Mouse (Mus musculus) liver, postnatal 0 days (tissue): ENCODE results near the gene Rgs12. TPM values are rescaled to one million over a fixed set of nuclear protein-coding genes. Genes with fewer than 3 reads are reported as not detected.

Source experiments
- ATAC-seq: fragments of 200-750 bp; cut with Nextera tagmentation; 2 replicates; pipeline ENCODE4 v1.8.0; 2017; ENCODE audit warnings: mild to moderate bottlenecking, moderate library complexity
- DNase-seq: peaks from one replicate; pipeline ENCODE4 v3.0.0-alpha.2; 2016
- H3K27ac ChIP-seq: fragments of 300-500 bp; sonication (generic); 2 replicates; pipeline ENCODE4 v1.5.1; 2014; ENCODE audit warnings: antibody characterized with exemption, moderate library complexity, mild to moderate bottlenecking, low read depth
- H3K27me3 ChIP-seq: fragments of 300-500 bp; sonication (generic); 2 replicates; pipeline ENCODE4 v1.6.1; 2014; ENCODE audit warnings: low read length, control low read depth, mixed read lengths; ENCODE audit not compliant: insufficient read depth
- H3K36me3 ChIP-seq: fragments of 300-500 bp; sonication (generic); replicated peaks from 2 replicates; pipeline ENCODE4 v1.6.1; 2014; ENCODE audit warnings: mild to moderate bottlenecking, control low read depth, low read length, moderate library complexity, mixed read lengths; ENCODE audit not compliant: insufficient read depth
- H3K4me1 ChIP-seq: fragments of 300-500 bp; sonication (generic); 2 replicates; pipeline ENCODE4 v1.6.1; 2014; ENCODE audit warnings: antibody characterized with exemption, mild to moderate bottlenecking, control low read depth; ENCODE audit not compliant: insufficient read depth
- H3K4me2 ChIP-seq: fragments of 300-500 bp; sonication (generic); 2 replicates; pipeline ENCODE4 v1.6.1; 2014; ENCODE audit warnings: low read depth, mild to moderate bottlenecking, low read length, moderate library complexity, mixed read lengths
- H3K4me3 ChIP-seq: fragments of 300-500 bp; sonication (generic); 2 replicates; pipeline ENCODE4 v1.5.1; 2014; ENCODE audit warnings: low read depth, low read length
- H3K9ac ChIP-seq: fragments of 300-500 bp; sonication (generic); replicated peaks from 2 replicates; pipeline ENCODE4 v1.6.1; 2014; ENCODE audit warnings: mild to moderate bottlenecking, moderate library complexity
- H3K9me3 ChIP-seq: fragments of 300-500 bp; sonication (generic); 2 replicates; pipeline ENCODE4 v1.6.1; 2016; ENCODE audit warnings: mild to moderate bottlenecking, control low read depth, low read length, mixed read lengths
- CTCF ChIP-seq: sonication (generic); IDR thresholded peaks from 2 replicates; pipeline ENCODE4 v1.5.1; 2016; ENCODE audit warnings: antibody characterized with exemption, low read depth
- EP300 ChIP-seq: IDR thresholded peaks from 2 replicates; pipeline ENCODE4 v1.6.1; 2016; ENCODE audit warnings: antibody characterized with exemption, low read depth, mild to moderate bottlenecking
- WGBS: fragments of 180-500 bp; shearing (Covaris S2); extraction: QIAGEN DNeasy Blood & Tissue Kit; methylation state at CpG from one replicate; pipeline ENCODE4 v1.1.7; 2014; ENCODE audit not compliant: insufficient replicate concordance; 5-methylcytosine and 5-hydroxymethylcytosine counted together
- microRNA-seq: library from miRNA; unstranded; fragments of <30 nt; microRNA quantifications from one replicate; pipeline ENCODE4, GENCODE M21; 2016
- polyA plus RNA-seq: library from polyadenylated mRNA; unstranded; fragments of >200 nt; fragmentation: Nextera tagmentation; extraction: Ambion mirVana; gene quantifications from 2 replicates; pipeline ENCODE4 v1.2.1, GENCODE M21; 2015

Gene Rgs12
- polyA plus RNA-seq, 1 experiment from 2014 or later = 7.3 TPM

GRCm38 (mm10) chr5:35079101-35079500 is 129.9 kb downstream of the Rgs12 start:
- Histone ChIP-seq H3K27ac (no peak overlapping the region), H3K27me3 (no peaks in the 10 kb centered on the region), H3K4me1 (no peaks in the 10 kb centered on the region), H3K36me3 (no peaks in the 10 kb centered on the region), H3K4me2 (no peak overlapping the region), H3K9me3 (no peaks in the 10 kb centered on the region), H3K9ac (no peak overlapping the region), H3K4me3 (no peak overlapping the region)
- no peak for TF ChIP-seq EP300
- TF ChIP-seq CTCF = no peak
- ATAC-seq = no peak
- no peak for DNase-seq
- WGBS = 40% methylated on average over 18 of the region's 18 CpGs

- Histone ChIP-seq H3K9me3 (no peaks in the 10 kb centered on the region), H3K36me3 (no peaks in the 10 kb centered on the region), H3K4me1 (no peaks in the 10 kb centered on the region), H3K4me2 (no peak overlapping the region), H3K9ac (no peak overlapping the region), H3K4me3 (no peak overlapping the region), H3K27me3 (no peaks in the 10 kb centered on the region), H3K27ac (no peak overlapping the region)
- DNase-seq (no peak), ATAC-seq (no peak)
- 56% methylated on average over 3 of the region's 3 CpGs for WGBS
- TF ChIP-seq CTCF = no peak
- TF ChIP-seq EP300 = no peak
Measured at GRCm38 (mm10) chr5:35084913-35085312, 135.7 kb downstream of the Rgs12 start.

GRCm38 (mm10) chr5:35088785-35089613 is 139.8 kb downstream of the Rgs12 start:
- H3K4me2 ChIP-seq = no peak overlapping the region
- no peak overlapping the region for H3K4me3 ChIP-seq
- H3K9ac ChIP-seq = no peak overlapping the region
- H3K27ac ChIP-seq = no peak overlapping the region
- WGBS = 56% methylated on average over 9 of the region's 9 CpGs
- H3K27me3 ChIP-seq = no peaks in the 10 kb centered on the region
- TF ChIP-seq CTCF (peak; percentile 96), EP300 (no peak)
- H3K9me3 ChIP-seq = no peaks in the 10 kb centered on the region
- DNase-seq (peak; percentile 87), ATAC-seq (peak; percentile 70)
- no peaks in the 10 kb centered on the region for H3K4me1 ChIP-seq
- peaks cover 23% of the 10 kb centered on the region for H3K36me3 ChIP-seq

Small RNAs within 50 kb of the gene (microRNA-seq; reads per million reads assigned to microRNA genes)
- 2.0 reads per million for gene Mir3097

Other genes starting within 250 kb of the Rgs12 start
- 1.9 and 2.3 TPM in 2 replicates for gene Htt, start 187.7 kb upstream of the Rgs12 start, polyA plus RNA-seq
- gene Msantd1, start 41.4 kb upstream of the Rgs12 start, polyA plus RNA-seq = 0.05 and 0.22 TPM in 2 replicates
- gene Hgfac, start 92.1 kb downstream of the Rgs12 start, polyA plus RNA-seq = 285 and 304 TPM in 2 replicates
- 0.05 and 0.06 TPM in 2 replicates for gene Dok7, start 107.3 kb downstream of the Rgs12 start, polyA plus RNA-seq
- 48.8 and 56.4 TPM in 2 replicates for gene Lrpap1, start 156.3 kb downstream of the Rgs12 start, polyA plus RNA-seq